Comparison of ENCODE assay signal across 10 mouse cellular contexts in the genomic region with DNA sequence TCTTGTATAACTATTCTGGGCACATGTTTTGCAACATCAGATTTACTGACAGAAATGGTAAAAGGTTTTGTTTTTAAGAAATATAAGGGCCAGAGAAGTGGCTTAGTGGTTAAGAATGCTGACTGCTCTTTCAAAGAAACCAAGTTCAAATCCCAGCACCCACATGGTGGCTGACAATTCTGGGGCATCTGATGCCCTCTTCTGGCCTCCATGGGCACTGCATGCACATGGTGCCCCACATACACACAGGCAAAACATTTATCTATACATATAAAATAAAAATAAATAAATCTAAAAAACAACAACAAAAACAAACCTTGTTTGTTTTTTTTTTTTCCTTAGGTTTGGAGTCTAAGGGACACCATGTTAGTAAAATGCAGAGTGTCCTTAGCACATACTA. TPM values are rescaled to one million over a fixed set of nuclear protein-coding genes. Genes with fewer than 3 reads are reported as not detected.
A peak's percentile ranks its signal among the peaks of the same experiment; 100 is the strongest.
DNase-seq lines count a peak whose midpoint lies in the region; TF ChIP-seq lines count a peak whose summit lies in the region.
"Had no signal": no experiment of that assay in that cellular context is flagged by ENCODE, and none has a peak within 500 bp of the region (broad histone marks: within the 10 kb centered on the region; RNA-seq: fewer than 3 reads in every experiment).

No protein-coding gene starts in this region.

- intact Hi-C loops in gastrocnemius, adult 2 months (cut with DNase I): no loop called here

- no peak overlapping the region for H3K27ac ChIP-seq in gastrocnemius, adult 2 months
- H3K27ac ChIP-seq in cortical plate, adult 2 months (ENCODE audit: insufficient read depth, low read length): no peak overlapping the region
- H3K27ac ChIP-seq: neural tube, embryonic 12.5 days had no signal

- TF ChIP-seq POLR2A in cortical plate, adult 2 months (IDR thresholded peaks at IDR 0.05; ENCODE audit: extremely low read depth, insufficient read depth, low read length): no peak

- H3K4me1 ChIP-seq in cortical plate, adult 2 months (ENCODE audit: control insufficient read depth, insufficient read depth, low read length): peaks cover 2% of the 10 kb centered on the region; the same call in 1 of the 2 replicates

- H3K4me3 ChIP-seq in gastrocnemius, adult 2 months: no peak overlapping the region
- H3K4me3 ChIP-seq in cortical plate, adult 2 months (ENCODE audit: insufficient read depth, low read length): no peak overlapping the region
- H3K4me3 ChIP-seq: neural tube, embryonic 12.5 days had no signal

- DNase-seq in gastrocnemius, adult 2 months: no peak
- no peak for DNase-seq in gastrocnemius, adult 8-10 months (ENCODE audit: low spot score in 2 of 2)
- DNase-seq in right cerebral cortex, postnatal 4 days: peak; percentile 24
- no peak for DNase-seq in right cerebral cortex, postnatal 36 days (ENCODE audit: low spot score in 2 of 2)
- DNase-seq in thymus, postnatal 14 days: peak; percentile 33
- DNase-seq in ovary, adult 18-20 months (ENCODE audit: low spot score): no peak
- DNase-seq in kidney, postnatal 14 days: no peak
- DNase-seq: adrenal gland, adult 2 months had no signal

- peak; percentile 63 for TF ChIP-seq CTCF in gastrocnemius, adult 2 months (IDR thresholded peaks at IDR 0.05)
- peak; percentile 49 for TF ChIP-seq CTCF in cortical plate, adult 2 months (IDR thresholded peaks at IDR 0.05; ENCODE audit: extremely low read depth, insufficient read depth, low read length)

RNA-seq across cellular contexts. Expression of a gene that starts 32.8 kb away (rescaled TPM):
- total RNA-seq in gastrocnemius, adult 2 months (2021): 10 to 100 TPM; 12.3 to 28.6 TPM
- 10 to 100 TPM; 13.2 to 20.4 (median 15.8) TPM for total RNA-seq in gastrocnemius, adult 8-10 months (2022)
- polyA plus RNA-seq in cortical plate, adult 2 months (2012; rRNA removed): 132 and 140 TPM in 2 replicates

Comparison
In these comparisons a context has a peak if more than half of its experiments do, and no peak if none do; other contexts are left out.
1. DNase-seq: peak in right cerebral cortex, postnatal 4 days (single experiment) and thymus, postnatal 14 days (single experiment); none in gastrocnemius, adult 2 months (single experiment), gastrocnemius, adult 8-10 months (0 of 2), right cerebral cortex, postnatal 36 days (0 of 2), ovary, adult 18-20 months (single experiment) and kidney, postnatal 14 days (single experiment).